Mouse (Mus musculus): ENCODE results near the gene Serac1.

DNA sequence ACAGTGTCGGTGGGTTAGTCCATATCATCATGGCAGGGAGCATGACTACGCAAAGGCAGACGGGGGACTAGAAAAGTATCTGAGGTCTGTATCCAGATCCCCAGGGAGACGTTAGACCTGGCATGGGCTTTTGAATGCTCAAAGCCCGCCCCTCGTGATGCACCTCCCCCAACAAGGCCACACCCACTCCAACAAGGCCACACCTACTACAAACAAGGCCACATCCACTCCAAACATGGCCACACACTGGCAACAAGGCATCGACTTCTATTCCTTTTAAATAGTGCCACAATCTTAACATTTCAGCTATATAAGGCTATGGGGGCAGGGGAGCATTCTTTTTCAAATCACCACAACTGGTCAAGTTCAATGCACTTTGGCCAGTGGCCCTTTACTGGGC is 58.9 kb downstream of the Serac1 start:
- no peak for TF ChIP-seq ZC3H11A (IDR thresholded peaks at IDR 0.05; ENCODE audit: borderline replicate concordance, low read depth, low read length)
- TF ChIP-seq MAFK (IDR thresholded peaks at IDR 0.05; ENCODE audit: insufficient read depth, low read depth, low read length), result no peak
- no peak for TF ChIP-seq ZNF384 (IDR thresholded peaks at IDR 0.05; ENCODE audit: low read depth, low read length)
- no peak for TF ChIP-seq HCFC1 (IDR thresholded peaks at IDR 0.05; ENCODE audit: borderline replicate concordance, insufficient read depth, low read length)
